ENCODE assay signal across 9 mouse cellular contexts in genomic region chr5:74283545-74283944, GRCm38 (mm10).
DNase-seq lines count a peak whose midpoint lies in the region; ATAC-seq and TF ChIP-seq lines count a peak whose summit lies in the region.
"Had no signal": no experiment of that assay in that cellular context is flagged by ENCODE, and none has a peak within 500 bp of the region (broad histone marks: within the 10 kb centered on the region; RNA-seq: fewer than 3 reads in every experiment).

No protein-coding gene starts in this region.

- H3K9me3 ChIP-seq in heart, postnatal 0 days (replicated peaks; ENCODE audit: control insufficient read depth, low read length): no peaks in the 10 kb centered on the region
- H3K9me3 ChIP-seq: limb, embryonic 15.5 days had no signal

- H3K27ac ChIP-seq in heart, postnatal 0 days (ENCODE audit: low read depth): no peak overlapping the region
- H3K27ac ChIP-seq in liver, adult 2 months (replicated peaks; ENCODE audit: insufficient read depth, low read depth, low read length): no peak overlapping the region
- H3K27ac ChIP-seq: limb, embryonic 15.5 days had no signal

- ATAC-seq in heart, postnatal 0 days (ENCODE audit: insufficient read depth, low read depth): peak; percentile 78
- no peak for ATAC-seq in erythroid progenitor cell, adult 5-6 weeks (replicated peaks; ENCODE audit: low FRiP score, poor library complexity, severe bottlenecking)

- H3K9ac ChIP-seq in heart, postnatal 0 days (replicated peaks; ENCODE audit: low read depth, low read length): no peak overlapping the region
- H3K9ac ChIP-seq in liver, adult 2 months (ENCODE audit: low read depth, low read length): no peak overlapping the region
- H3K9ac ChIP-seq: limb, embryonic 15.5 days had no signal

- no peak for TF ChIP-seq POLR2A in liver, adult 2 months (IDR thresholded peaks at IDR 0.05; ENCODE audit: extremely low read depth, insufficient read depth, low read length)

- H3K4me2 ChIP-seq in heart, postnatal 0 days (ENCODE audit: low read depth, low read length): no peak overlapping the region
- H3K4me2 ChIP-seq: limb, embryonic 15.5 days had no signal

- H3K27me3 ChIP-seq in heart, postnatal 0 days (ENCODE audit: control insufficient read depth, insufficient read depth, low read length): no peaks in the 10 kb centered on the region
- H3K27me3 ChIP-seq in liver, adult 2 months (ENCODE audit: control insufficient read depth, insufficient read depth, low read length): no peaks in the 10 kb centered on the region
- H3K27me3 ChIP-seq: limb, embryonic 15.5 days had no signal

- H3K4me1 ChIP-seq in heart, postnatal 0 days (ENCODE audit: control insufficient read depth, insufficient read depth): peaks cover 18% of the 10 kb centered on the region
- H3K4me1 ChIP-seq in liver, adult 2 months (ENCODE audit: control insufficient read depth, insufficient read depth, low read length): peaks cover 6% of the 10 kb centered on the region

- TF ChIP-seq EP300 in heart, postnatal 0 days (IDR thresholded peaks at IDR 0.05; ENCODE audit: low read depth): no peak

- WGBS in heart, postnatal 0 days: 31% methylated on average over 8 of the region's 8 CpGs
- WGBS in liver, adult 2 months: 59% methylated on average over 8 of the region's 8 CpGs

- peak; percentile 84 for TF ChIP-seq CTCF in heart, postnatal 0 days (IDR thresholded peaks at IDR 0.05; ENCODE audit: low read depth)
- TF ChIP-seq CTCF in liver, adult 2 months (IDR thresholded peaks at IDR 0.05; ENCODE audit: low read depth, low read length): peak; percentile 54

- H3K4me3 ChIP-seq in heart, postnatal 0 days (ENCODE audit: low read depth, low read length): no peak overlapping the region
- H3K4me3 ChIP-seq in liver, adult 2 months (ENCODE audit: insufficient read depth, low read depth, low read length): no peak overlapping the region
- H3K4me3 ChIP-seq: limb, embryonic 15.5 days had no signal

- peak; percentile 61 for DNase-seq in heart, postnatal 0 days (ENCODE audit: low spot score)
- DNase-seq in heart, adult 9 months (ENCODE audit: low spot score in 2 of 2): no peak
- DNase-seq in right cerebral cortex, adult 18-20 months: peak; percentile 52
- DNase-seq in right cerebral cortex, postnatal 14 days: no peak
- DNase-seq in cerebellum, postnatal 36 days: peak; percentile 35 to 36
- DNase-seq in liver, adult 2 months (ENCODE audit: extremely low read depth, low read depth, low spot score): no peak
- no peak for DNase-seq in spleen, postnatal 10 days (ENCODE audit: low spot score in 2 of 2)

- H3K79me2 ChIP-seq in liver, adult 2 months (ENCODE audit: control insufficient read depth, insufficient read depth, low read length): no peaks in the 10 kb centered on the region

- H3K36me3 ChIP-seq in heart, postnatal 0 days (replicated peaks; ENCODE audit: control insufficient read depth, insufficient read depth, low read length): no peaks in the 10 kb centered on the region
- no peaks in the 10 kb centered on the region for H3K36me3 ChIP-seq in liver, adult 2 months (ENCODE audit: control insufficient read depth, insufficient read depth, low read length)
- H3K36me3 ChIP-seq: limb, embryonic 15.5 days had no signal

Comparison
In these comparisons a context has a peak if more than half of its experiments do, and no peak if none do; other contexts are left out.
1. DNase-seq: peak in heart, postnatal 0 days (single experiment), right cerebral cortex, adult 18-20 months (single experiment) and cerebellum, postnatal 36 days (2 of 2); none in heart, adult 9 months (0 of 2), right cerebral cortex, postnatal 14 days (single experiment), liver, adult 2 months (single experiment) and spleen, postnatal 10 days (0 of 2).